Mouse (Mus musculus) heart, adult 9 months (tissue): ENCODE data around the gene Mgat5b.
A peak's percentile ranks its signal among the peaks of the same experiment; 100 is the strongest.

Experiments
- DNase-seq, 2 experiments: peaks; one replicate each; pipeline ENCODE4 v3.0.0; 2022; ENCODE audit warnings: low spot score in 2 of 2

Gene Mgat5b

GRCm38 (mm10) chr11:116980313-116980712, 61.6 kb downstream of the Mgat5b start:
- DNase-seq, result no peak

- DNase-seq, result no peak
Observed at GRCm38 (mm10) chr11:116982543-116982942, 63.9 kb downstream of the Mgat5b start.

GRCm38 (mm10) chr11:116985504-116986385, 67.1 kb downstream of the Mgat5b start:
- peak; percentile 8 to 14 for DNase-seq

DNA sequence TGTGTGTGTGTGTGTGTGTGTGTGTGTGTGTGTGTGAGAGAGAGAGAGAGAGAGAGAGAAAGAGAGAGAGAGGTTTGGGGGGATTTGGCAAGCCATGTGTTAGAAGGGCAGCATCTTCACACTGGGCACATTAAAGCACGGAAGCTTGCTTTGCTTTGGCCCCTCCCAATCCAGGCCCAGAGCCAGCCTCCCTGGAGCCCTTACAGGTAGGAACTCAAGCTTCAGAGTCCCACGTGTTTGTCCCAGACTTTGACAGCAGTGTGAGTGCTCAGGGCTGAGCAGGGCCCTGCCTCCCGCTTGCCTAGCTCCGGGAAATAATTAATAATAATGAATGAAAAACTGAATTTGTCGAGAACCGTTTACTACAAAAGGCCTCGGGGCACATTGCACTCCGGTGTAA, 69.5 kb downstream of the Mgat5b start:
- no peak for DNase-seq

DNA sequence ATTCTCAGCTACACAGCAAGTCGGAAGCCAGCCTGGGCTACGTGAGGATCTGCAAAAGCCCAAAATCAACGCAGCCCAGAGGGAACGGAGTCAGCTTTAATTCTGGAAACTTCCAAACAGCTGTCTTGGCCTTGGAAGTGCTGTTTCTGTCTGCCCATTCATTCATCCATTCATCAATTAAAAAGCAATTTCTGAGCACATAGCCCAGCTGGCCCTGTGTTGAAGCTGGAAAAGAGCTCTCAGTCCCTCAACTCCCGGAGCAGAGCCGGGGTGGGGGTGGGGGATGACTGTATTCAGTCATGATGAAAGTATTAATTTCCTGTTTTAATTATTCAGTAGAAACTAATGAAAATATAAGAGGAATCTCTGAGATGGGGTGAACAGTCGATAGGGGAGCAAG, 71.6 kb downstream of the Mgat5b start:
- peak in 1 of 2 experiments; percentile 3 for DNase-seq

- no peak for DNase-seq
Observed at GRCm38 (mm10) chr11:116991410-116991809, 72.7 kb downstream of the Mgat5b start.

DNA sequence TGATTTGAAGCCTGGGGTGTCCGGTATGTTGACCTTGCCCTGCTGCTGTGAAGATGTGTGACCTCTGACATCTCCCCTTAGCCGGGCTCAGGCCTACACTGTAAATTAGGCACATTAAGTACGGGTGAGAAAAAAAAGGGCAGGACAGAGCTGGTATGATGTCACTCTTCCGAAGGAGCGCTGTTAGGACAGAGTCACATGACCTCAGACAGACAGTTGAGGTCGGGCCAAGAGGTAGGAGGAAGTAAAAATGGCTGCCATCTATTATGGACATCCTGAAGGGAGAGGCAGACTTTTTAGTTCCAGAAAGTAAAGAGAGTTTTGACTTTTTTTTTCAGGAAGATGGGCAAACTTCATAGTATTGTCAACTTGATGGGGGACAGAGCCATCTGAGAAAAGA, 73.3 kb downstream of the Mgat5b start:
- no peak for DNase-seq

DNA sequence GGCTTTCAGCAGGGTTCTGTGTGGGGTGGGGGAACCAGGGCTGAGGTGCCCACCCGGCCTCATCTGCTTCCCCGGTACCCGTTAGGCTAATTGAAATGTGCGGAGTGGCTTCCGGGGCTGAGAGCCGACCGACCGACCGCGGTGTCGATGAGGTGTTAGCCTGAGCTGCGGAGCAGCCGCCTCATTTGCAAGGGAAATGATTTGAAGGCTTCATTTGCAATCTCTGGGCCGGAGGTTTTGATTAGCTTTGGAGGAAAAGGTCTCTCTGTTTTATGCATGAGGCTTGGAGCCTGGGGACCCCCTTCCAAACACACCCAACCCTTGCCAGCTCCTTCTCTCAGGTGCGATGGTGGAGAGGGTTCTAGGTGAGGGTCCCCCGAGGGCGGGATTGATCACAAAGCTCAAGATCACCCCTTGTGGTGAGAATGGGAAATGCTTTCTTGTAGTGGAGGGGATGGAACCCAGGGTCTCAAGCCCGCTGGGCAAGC, 75.5 kb downstream of the Mgat5b start:
- DNase-seq, result no peak

- no peak for DNase-seq
Observed at GRCm38 (mm10) chr11:116996976-116997375, 78.3 kb downstream of the Mgat5b start.

GRCm38 (mm10) chr11:116998935-116999334, 80.3 kb downstream of the Mgat5b start:
- DNase-seq, result no peak

DNA sequence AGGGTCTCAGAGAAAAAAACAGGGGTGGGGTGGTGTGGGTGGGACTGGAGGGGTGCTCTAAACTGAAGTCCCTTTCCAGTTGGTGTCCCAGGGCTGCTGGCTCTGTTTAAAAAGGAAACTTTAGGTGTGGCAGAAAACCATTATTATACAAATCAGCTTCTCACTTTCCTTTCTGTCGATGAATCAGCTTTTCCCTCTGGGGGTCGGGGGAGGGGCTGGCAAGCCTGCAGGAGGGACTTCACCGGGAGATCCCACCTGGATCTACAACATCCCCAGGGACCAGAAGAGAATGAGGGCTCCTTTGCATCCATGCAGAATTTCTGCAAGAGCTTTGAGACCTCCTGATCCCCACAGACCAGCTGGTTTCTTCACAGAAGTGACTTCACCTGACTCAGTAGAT, 81.6 kb downstream of the Mgat5b start:
- DNase-seq, result no peak

DNA sequence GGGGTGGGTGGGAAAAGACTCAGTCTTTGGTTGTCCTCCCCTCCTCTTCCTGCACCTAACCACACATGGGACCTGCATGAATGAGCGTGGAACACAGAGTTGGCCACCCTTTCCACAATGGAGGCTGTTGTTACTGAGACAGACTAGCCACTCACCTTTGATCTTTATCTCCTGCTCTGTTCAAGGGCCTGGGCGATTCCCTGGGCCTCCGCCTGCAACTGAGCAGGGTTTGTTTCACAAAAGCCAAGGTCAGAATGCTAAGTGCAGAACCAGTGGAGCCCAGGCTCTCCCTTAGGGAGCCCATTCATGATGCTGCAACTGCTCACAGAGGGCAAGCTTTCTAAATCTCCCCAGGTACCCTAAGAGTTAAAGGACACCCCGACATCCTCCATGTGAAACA, 83.1 kb downstream of the Mgat5b start:
- DNase-seq, result no peak

DNA sequence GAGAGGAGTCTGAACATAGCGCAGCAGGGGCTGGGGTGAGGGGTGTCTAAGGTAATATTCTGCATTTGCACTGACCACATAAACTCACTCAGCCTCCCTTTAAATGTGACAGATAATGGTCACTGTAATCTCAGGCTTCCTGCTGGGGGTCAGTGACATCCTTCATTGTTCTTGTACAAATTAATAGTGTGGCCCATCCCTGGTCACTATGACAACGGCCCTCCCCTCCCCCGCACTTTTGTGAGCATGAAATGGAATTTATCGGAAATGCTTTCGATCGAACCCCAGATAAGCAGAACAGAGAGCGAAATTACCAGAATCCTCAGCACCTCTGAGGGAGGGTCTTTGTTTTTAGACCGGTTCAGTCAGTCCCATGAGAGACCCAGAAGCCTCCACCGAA, 84.8 kb downstream of the Mgat5b start:
- no peak for DNase-seq

DNA sequence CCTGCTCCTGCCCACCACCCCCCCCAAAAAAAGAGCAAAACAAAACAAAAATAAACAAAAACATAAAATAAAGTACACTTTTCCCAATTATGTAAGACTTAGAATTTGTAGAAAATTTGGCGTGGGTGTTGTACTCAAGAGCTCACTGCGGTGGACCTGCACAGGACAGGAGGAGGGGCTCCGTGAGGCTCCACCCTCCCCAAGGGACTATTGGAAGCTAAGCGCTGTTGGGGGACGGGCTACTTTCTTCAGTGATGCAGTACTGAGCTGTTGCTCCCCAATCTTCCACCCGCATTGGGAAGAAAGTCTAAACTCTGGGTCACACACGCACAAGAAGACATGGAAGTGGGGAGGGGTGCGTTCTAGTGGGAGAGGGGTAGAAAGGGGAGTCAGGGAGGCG, 85.6 kb downstream of the Mgat5b start:
- no peak for DNase-seq

DNA sequence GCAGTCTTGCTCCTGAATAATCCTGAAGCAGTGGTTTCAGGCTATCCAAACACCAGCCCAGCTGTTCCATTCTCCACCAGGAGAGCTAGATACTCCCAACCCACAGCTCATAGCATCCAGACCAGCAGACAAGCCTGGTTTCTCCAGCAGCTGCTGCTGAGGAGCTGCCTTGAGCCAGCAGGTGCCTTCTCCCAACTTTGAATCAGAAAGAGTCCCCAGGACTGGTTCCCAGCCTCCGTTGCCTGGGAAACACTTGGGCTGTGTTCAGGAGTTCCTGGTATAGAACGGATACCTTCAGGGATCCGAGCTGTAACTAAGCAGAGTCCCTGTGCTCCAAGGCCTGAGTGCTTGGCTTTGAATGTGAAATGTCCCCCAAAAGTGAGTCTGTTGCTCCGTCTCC, 98.8 kb downstream of the Mgat5b start:
- DNase-seq, result no peak

DNA sequence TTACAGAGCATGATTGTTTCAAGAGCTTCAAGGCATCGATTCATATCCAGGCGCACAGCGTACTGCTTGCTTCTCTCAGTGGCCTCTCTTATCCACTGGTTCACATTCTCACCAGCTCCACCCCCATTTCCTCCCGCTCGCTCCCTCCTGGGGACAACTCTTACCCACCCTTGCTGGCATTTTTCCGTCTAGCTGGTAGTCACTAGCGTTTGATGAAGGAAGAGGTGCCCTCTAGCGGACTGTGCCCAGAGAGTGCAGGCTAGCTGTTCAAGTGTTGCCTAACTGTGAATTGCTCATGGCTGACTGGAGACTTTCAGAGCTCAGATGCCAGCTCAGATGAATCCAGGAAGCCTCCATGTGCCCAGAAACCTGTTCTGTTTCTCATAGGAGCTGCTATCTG, 99.7 kb downstream of the Mgat5b start:
- peak; percentile 23 to 43 for DNase-seq

GRCm38 (mm10) chr11:117021026-117021425, 102.4 kb downstream of the Mgat5b start:
- no peak for DNase-seq

- no peak for DNase-seq
Observed at GRCm38 (mm10) chr11:117023537-117023936, 104.9 kb downstream of the Mgat5b start.

GRCm38 (mm10) chr11:117027681-117028080, 109.0 kb downstream of the Mgat5b start:
- DNase-seq, result no peak

- no peak for DNase-seq
Observed at GRCm38 (mm10) chr11:117028861-117029568, 110.4 kb downstream of the Mgat5b start.

- DNase-seq, result no peak
Observed at GRCm38 (mm10) chr11:117029569-117029955, 110.9 kb downstream of the Mgat5b start.

DNA sequence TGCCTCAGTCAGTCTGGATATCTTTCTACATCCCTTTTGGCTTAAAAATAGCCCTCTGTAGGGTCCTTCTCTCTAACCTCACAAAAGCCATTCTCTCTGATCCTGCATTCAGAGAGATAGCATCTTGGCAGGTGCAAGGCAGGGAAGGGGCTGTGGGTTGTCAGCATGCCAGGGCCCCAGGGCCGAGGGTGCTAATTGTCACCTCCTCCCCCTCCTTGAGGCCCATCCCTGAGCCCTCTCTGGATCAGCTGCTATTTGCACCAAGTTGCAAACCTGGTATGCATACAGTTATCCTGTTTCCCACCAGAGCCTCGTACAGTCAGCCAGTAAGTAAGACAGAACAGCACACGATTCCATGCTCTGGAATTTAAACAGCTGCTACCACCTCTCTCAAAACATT, 111.4 kb downstream of the Mgat5b start:
- DNase-seq, result no peak
